Mouse (Mus musculus): Measurements from ENCODE around the gene Vps33a. TPM values are rescaled to one million over a fixed set of nuclear protein-coding genes. Genes with fewer than 3 reads are reported as not detected.

Gene Vps33a
- polyA plus RNA-seq, 1 experiment from 2014 or later = 44.9 TPM

DNA sequence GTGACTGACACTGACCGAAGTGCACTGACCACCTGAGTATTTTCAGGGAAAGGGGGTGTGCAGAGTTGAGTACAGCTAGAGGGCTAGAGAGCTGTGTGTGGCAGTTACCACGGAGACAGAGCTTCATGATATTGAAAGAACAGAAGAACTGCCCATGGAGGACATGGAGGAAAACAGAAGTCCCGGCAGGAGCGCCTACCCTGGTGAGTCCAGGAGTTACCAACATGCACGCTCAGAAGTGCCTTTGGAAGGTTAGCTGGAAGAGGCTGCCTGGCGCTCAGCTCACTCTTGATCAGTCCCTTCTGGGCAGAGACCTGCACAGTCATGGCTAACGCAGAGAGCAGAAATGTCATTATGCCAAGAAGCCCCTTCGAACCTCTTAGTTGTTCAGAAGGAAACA, 42.8 kb downstream of the Vps33a start:
- no peak overlapping the region for H3K27ac ChIP-seq (ENCODE audit: low read length)
- peaks cover 32% of the 10 kb centered on the region for H3K36me3 ChIP-seq (ENCODE audit: control insufficient read depth, insufficient read depth)
- no peaks in the 10 kb centered on the region for H3K27me3 ChIP-seq (replicated peaks; ENCODE audit: control insufficient read depth, insufficient read depth, low read length)
- no peaks in the 10 kb centered on the region for H3K4me1 ChIP-seq (replicated peaks; ENCODE audit: control insufficient read depth, insufficient read depth, low read length)
- WGBS = 85% methylated on average over 8 of the region's 8 CpGs
- no peak overlapping the region for H3K4me2 ChIP-seq (ENCODE audit: low read length)
- no peaks in the 10 kb centered on the region for H3K9me3 ChIP-seq (ENCODE audit: control insufficient read depth, low read length)
- H3K4me3 ChIP-seq (replicated peaks; ENCODE audit: low read length) = no peak overlapping the region
- ATAC-seq = no peak
- H3K9ac ChIP-seq (replicated peaks; ENCODE audit: low read depth, low read length) = no peak overlapping the region

DNA sequence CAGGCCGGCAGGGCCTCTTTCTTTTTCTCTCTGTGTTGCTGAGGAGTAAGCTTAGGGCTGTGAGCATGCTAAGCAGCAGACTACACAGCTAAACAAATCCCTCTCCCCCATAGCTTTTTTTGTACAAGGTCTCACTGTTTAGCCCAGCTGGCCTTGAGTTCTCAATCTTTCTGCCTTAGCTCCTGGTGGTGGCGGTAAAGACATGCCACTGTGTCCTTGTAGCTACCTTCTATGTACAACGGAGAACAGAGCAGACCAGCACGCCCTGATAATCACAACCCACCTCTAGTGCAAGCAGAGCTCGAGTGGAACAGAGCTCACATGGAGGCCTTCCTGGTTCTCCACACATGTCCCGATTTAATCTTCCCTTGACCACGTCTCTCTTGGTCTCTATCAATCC, 44.2 kb downstream of the Vps33a start:
- 79% methylated on average over 7 of the region's 7 CpGs for WGBS
- no peak overlapping the region for H3K4me2 ChIP-seq (ENCODE audit: low read length)
- no peaks in the 10 kb centered on the region for H3K9me3 ChIP-seq (ENCODE audit: control insufficient read depth, low read length)
- no peak overlapping the region for H3K27ac ChIP-seq (ENCODE audit: low read length)
- no peak for ATAC-seq
- no peak overlapping the region for H3K9ac ChIP-seq (replicated peaks; ENCODE audit: low read depth, low read length)
- H3K4me3 ChIP-seq (replicated peaks; ENCODE audit: low read length) = no peak overlapping the region
- no peaks in the 10 kb centered on the region for H3K27me3 ChIP-seq (replicated peaks; ENCODE audit: control insufficient read depth, insufficient read depth, low read length)
- peaks cover 5% of the 10 kb centered on the region for H3K4me1 ChIP-seq (replicated peaks; ENCODE audit: control insufficient read depth, insufficient read depth, low read length)
- peaks cover 26% of the 10 kb centered on the region for H3K36me3 ChIP-seq (ENCODE audit: control insufficient read depth, insufficient read depth)

DNA sequence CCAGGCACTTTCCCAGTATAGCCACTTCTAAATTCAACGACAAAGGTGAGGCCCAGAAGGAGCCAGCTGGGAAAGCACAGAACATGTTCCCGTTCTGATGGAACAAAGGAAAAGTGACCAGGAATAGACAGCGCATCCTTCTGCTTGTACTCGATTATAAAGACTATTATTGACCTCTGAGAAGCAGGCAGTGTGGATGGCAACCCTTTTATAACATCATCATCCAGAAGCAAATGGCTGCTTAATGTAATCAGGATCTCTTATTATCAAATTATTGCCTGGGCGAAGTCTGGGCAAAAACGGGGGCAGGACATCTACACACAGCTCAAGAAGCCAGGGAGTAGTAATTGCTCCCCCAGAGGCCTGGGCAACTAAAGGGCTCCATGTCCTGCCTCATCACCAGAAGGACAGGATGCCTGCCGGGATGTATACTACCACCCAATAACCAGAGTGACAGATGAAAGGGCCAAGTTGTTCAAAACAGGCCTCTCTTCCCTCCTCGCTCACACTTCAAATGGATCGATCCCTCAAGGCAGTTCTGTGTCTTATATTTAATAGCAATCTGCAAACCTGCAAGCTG, 46.8 kb downstream of the Vps33a start:
- Histone ChIP-seq H3K9ac (replicated peaks; ENCODE audit: low read depth, low read length) (no peak overlapping the region), H3K27ac (ENCODE audit: low read length) (no peak overlapping the region), H3K4me1 (replicated peaks; ENCODE audit: control insufficient read depth, insufficient read depth, low read length) (peaks cover 22% of the 10 kb centered on the region), H3K27me3 (replicated peaks; ENCODE audit: control insufficient read depth, insufficient read depth, low read length) (no peaks in the 10 kb centered on the region), H3K4me3 (replicated peaks; ENCODE audit: low read length) (no peak overlapping the region), H3K9me3 (ENCODE audit: control insufficient read depth, low read length) (no peaks in the 10 kb centered on the region), H3K36me3 (ENCODE audit: control insufficient read depth, insufficient read depth) (peaks cover 13% of the 10 kb centered on the region), H3K4me2 (ENCODE audit: low read length) (no peak overlapping the region)
- no peak for ATAC-seq
- WGBS = 88% methylated on average over 9 of the region's 9 CpGs

DNA sequence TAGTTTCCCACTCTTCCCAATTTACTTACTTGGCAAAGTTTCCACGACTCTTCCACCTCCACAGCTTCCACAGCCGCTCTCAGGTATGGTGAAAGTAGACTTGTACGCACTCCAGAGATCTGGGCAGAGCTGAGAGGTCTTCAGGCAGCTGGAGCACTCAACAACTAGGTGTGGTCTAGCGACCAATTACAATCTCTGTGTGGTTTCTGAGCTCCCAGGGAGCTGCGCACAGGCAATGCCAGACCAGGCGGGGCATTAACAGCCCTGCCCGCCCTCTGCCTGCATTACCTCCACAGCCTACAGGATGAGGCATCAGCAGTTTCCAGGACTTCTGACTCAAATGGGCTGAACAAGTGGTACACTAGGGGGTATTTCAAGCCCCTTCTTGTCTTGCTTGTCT, 47.6 kb downstream of the Vps33a start, which contains the start of gene Gm49027:
TSS of gene Gm49027 (minus strand) at position 208 of the 400 bp plus-strand sequence.
- Histone ChIP-seq H3K4me2 (ENCODE audit: low read length) (peak within 1 kb of the TSS; percentile 80), H3K4me1 (replicated peaks; ENCODE audit: control insufficient read depth, insufficient read depth, low read length) (peaks cover 22% of the 10 kb centered on the region), H3K27ac (ENCODE audit: low read length) (peak within 1 kb of the TSS; percentile 74), H3K9ac (replicated peaks; ENCODE audit: low read depth, low read length) (peak within 1 kb of the TSS; percentile 64), H3K36me3 (ENCODE audit: control insufficient read depth, insufficient read depth) (peaks cover 8% of the 10 kb centered on the region), H3K4me3 (replicated peaks; ENCODE audit: low read length) (peak within 1 kb of the TSS; percentile 92), H3K9me3 (ENCODE audit: control insufficient read depth, low read length) (no peaks in the 10 kb centered on the region), H3K27me3 (replicated peaks; ENCODE audit: control insufficient read depth, insufficient read depth, low read length) (no peaks in the 10 kb centered on the region)
- 84% methylated on average over 7 of the region's 7 CpGs for WGBS
- no peak for ATAC-seq

DNA sequence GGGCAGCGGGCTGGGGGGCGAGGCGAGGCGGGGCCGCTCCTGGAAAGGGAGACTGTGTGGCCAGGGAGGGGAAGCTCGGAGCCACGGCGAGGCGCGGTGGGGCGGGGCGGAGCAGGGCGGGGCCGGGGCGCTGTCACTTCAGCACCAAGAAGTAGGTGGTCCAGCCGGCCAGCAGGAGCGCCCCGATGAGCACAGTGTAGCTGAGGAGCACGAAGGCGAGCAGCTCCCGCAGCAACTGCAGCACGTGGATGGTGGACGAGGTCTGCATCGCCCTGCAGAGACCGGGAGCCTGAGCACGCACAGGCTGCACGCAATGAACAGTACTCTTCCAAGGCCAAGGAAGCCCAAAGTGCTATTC, 48.5 kb downstream of the Vps33a start:
- Histone ChIP-seq H3K36me3 (ENCODE audit: control insufficient read depth, insufficient read depth) (peaks cover 3% of the 10 kb centered on the region; the same call in 1 of the 2 replicates), H3K9ac (replicated peaks; ENCODE audit: low read depth, low read length) (peak overlapping the region; percentile 64), H3K4me1 (replicated peaks; ENCODE audit: control insufficient read depth, insufficient read depth, low read length) (peaks cover 22% of the 10 kb centered on the region), H3K4me2 (ENCODE audit: low read length) (peak overlapping the region; percentile 80), H3K4me3 (replicated peaks; ENCODE audit: low read length) (peak overlapping the region; percentile 92), H3K27ac (ENCODE audit: low read length) (peak overlapping the region; percentile 74), H3K9me3 (ENCODE audit: control insufficient read depth, low read length) (no peaks in the 10 kb centered on the region), H3K27me3 (replicated peaks; ENCODE audit: control insufficient read depth, insufficient read depth, low read length) (no peaks in the 10 kb centered on the region)
- peak; percentile 86 for ATAC-seq
- WGBS = under 1% methylated on average over 26 of the region's 27 CpGs

DNA sequence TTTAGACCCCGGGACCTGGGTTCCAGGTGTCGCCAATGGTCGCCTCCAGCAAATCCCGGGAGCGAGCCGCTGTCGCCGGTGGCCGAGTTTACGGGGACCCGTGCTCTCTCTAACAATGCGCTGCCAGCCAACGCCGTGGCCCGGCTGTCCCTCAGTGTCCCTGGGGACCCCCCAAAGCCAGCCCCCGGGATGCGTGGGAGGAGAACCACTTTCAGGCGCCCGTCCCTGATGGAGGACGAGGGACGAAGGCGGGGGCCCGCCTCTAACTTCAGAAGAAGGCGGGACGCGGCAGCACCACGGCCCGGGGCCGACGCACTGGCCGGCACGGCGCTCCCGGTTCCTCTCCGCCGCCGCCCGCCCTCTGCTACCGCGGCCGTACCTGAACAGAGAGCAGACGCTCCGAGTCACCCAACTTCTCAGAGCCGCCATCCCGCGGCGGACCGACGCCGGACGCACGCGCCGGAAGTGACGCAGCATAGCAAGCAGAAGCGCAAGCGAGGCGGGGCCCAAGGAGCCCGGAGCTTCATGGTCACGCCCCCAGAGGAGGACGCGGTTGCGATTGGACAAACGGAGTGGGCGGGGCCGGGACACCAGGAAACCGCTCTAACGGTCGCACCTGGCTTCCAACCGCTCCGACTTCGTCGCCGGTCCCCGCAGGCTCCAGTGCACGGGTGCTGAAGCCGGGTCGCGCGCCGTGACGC, 49.0 kb downstream of the Vps33a start, which contains the start of gene Diablo:
TSS of gene Diablo (minus strand) at position 485 of the 701 bp plus-strand sequence.
- Histone ChIP-seq H3K36me3 (ENCODE audit: control insufficient read depth, insufficient read depth) (peaks cover 3% of the 10 kb centered on the region; the same call in 1 of the 2 replicates), H3K27ac (ENCODE audit: low read length) (peak within 1 kb of the TSS; percentile 74), H3K4me3 (replicated peaks; ENCODE audit: low read length) (peak within 1 kb of the TSS; percentile 92), H3K9me3 (ENCODE audit: control insufficient read depth, low read length) (no peaks in the 10 kb centered on the region), H3K4me1 (replicated peaks; ENCODE audit: control insufficient read depth, insufficient read depth, low read length) (peaks cover 22% of the 10 kb centered on the region), H3K27me3 (replicated peaks; ENCODE audit: control insufficient read depth, insufficient read depth, low read length) (no peaks in the 10 kb centered on the region), H3K4me2 (ENCODE audit: low read length) (peak within 1 kb of the TSS; percentile 96), H3K9ac (replicated peaks; ENCODE audit: low read depth, low read length) (peak within 1 kb of the TSS; percentile 82)
- WGBS = under 1% methylated on average over 81 of the region's 82 CpGs
- peak; percentile 99 for ATAC-seq

DNA sequence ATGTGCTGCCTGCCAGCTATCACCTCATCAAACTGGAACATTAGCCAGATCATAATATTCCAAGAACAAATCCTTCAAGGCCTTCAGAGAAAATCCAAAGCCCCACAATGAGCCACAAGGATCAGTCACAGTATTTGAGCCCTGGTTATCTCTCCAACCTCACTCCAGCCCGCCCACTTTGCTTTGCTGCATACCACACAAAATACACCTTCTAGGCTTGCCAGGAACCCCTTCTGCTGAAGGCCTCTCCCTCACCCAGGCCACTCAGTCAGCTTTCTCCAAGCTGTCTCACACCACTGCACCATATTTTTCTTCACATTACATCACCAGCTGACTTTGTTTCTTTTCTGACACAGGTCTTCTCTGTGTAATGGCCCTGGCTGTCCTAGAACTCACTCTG, 50.7 kb downstream of the Vps33a start:
- Histone ChIP-seq H3K9ac (replicated peaks; ENCODE audit: low read depth, low read length) (no peak overlapping the region), H3K9me3 (ENCODE audit: control insufficient read depth, low read length) (no peaks in the 10 kb centered on the region), H3K4me3 (replicated peaks; ENCODE audit: low read length) (no peak overlapping the region), H3K4me2 (ENCODE audit: low read length) (no peak overlapping the region), H3K27ac (ENCODE audit: low read length) (no peak overlapping the region), H3K36me3 (ENCODE audit: control insufficient read depth, insufficient read depth) (peaks cover 5% of the 10 kb centered on the region; the same call in 1 of the 2 replicates), H3K27me3 (replicated peaks; ENCODE audit: control insufficient read depth, insufficient read depth, low read length) (no peaks in the 10 kb centered on the region), H3K4me1 (replicated peaks; ENCODE audit: control insufficient read depth, insufficient read depth, low read length) (peaks cover 22% of the 10 kb centered on the region)
- no peak for ATAC-seq
- 96% methylated on average over 1 of the region's 1 CpGs for WGBS

DNA sequence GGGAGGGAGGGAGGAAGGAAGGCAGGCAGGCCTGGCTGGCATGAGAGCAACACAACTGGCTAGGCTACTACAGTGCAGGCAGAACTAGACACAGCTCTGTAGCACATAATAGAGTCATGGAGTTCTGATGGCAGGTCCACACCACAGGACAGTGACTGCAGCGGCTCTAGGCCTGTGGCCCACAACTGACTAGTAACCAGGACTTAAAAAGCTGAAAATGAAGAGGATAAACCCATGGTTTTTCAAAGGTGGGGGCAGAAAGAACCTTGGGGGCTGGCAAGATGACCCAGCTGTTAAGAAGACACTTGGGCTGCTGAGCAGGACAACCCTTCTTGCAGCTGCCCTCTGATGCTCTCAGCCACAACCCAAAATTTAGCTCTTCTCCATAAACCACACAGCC, 51.2 kb downstream of the Vps33a start:
- H3K36me3 ChIP-seq (ENCODE audit: control insufficient read depth, insufficient read depth) = peaks cover 10% of the 10 kb centered on the region; the same call in 1 of the 2 replicates
- no peaks in the 10 kb centered on the region for H3K9me3 ChIP-seq (ENCODE audit: control insufficient read depth, low read length)
- H3K4me1 ChIP-seq (replicated peaks; ENCODE audit: control insufficient read depth, insufficient read depth, low read length) = peaks cover 22% of the 10 kb centered on the region
- H3K27ac ChIP-seq (ENCODE audit: low read length) = no peak overlapping the region
- no peak for ATAC-seq
- H3K27me3 ChIP-seq (replicated peaks; ENCODE audit: control insufficient read depth, insufficient read depth, low read length) = no peaks in the 10 kb centered on the region
- H3K9ac ChIP-seq (replicated peaks; ENCODE audit: low read depth, low read length) = no peak overlapping the region
- H3K4me3 ChIP-seq (replicated peaks; ENCODE audit: low read length) = no peak overlapping the region
- H3K4me2 ChIP-seq (ENCODE audit: low read length) = no peak overlapping the region
- 100% methylated on average over 1 of the region's 1 CpGs for WGBS

DNA sequence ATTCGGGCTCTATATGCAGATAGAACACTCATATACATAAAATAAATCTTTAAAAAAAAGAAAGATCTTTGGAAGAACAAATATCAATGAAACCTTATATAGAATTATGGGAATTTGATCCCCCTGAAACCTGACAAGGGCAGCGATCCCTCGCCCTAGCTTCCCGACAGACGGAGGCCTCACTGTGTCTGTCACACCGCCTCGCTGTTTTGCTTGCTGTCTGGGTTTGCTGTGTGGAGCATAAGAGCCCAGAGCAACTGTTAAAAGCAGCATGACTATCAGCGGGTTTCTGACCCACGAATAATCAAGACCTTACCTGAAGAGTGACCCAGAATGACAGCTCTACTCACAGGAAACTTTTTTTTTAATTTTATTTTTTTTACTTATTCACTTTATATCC, 52.2 kb downstream of the Vps33a start:
- ATAC-seq = no peak
- WGBS = 85% methylated on average over 9 of the region's 9 CpGs
- H3K4me1 ChIP-seq (replicated peaks; ENCODE audit: control insufficient read depth, insufficient read depth, low read length) = peaks cover 22% of the 10 kb centered on the region
- H3K36me3 ChIP-seq (ENCODE audit: control insufficient read depth, insufficient read depth) = peaks cover 10% of the 10 kb centered on the region; the same call in 1 of the 2 replicates
- H3K4me2 ChIP-seq (ENCODE audit: low read length) = no peak overlapping the region
- no peaks in the 10 kb centered on the region for H3K27me3 ChIP-seq (replicated peaks; ENCODE audit: control insufficient read depth, insufficient read depth, low read length)
- H3K9ac ChIP-seq (replicated peaks; ENCODE audit: low read depth, low read length) = no peak overlapping the region
- no peaks in the 10 kb centered on the region for H3K9me3 ChIP-seq (ENCODE audit: control insufficient read depth, low read length)
- H3K4me3 ChIP-seq (replicated peaks; ENCODE audit: low read length) = no peak overlapping the region
- no peak overlapping the region for H3K27ac ChIP-seq (ENCODE audit: low read length)
